Comparison of ENCODE assay signal across 8 mouse cellular contexts in the genomic region with DNA sequence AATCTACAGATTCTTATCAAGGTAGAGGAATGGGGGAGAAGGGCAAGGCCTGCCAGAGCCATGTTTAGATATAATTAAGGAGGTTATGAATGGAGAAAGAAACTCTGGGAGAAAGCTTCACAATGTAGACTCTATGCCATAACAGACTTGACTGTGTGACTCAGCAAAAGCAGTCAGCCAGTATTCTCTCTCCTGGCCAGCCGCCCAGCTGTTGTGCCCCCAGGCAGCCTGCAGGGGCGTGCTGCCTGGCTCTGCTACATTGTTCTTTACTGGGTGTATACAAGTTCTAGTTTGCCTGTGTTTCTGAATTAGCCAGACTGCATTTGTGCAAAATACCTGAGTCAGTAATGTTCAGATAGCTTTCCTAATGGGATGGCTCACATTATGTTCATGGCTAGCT. TPM values are rescaled to one million over a fixed set of nuclear protein-coding genes. Genes with fewer than 3 reads are reported as not detected.
A peak's percentile ranks its signal among the peaks of the same experiment; 100 is the strongest.
DNase-seq lines count a peak whose midpoint lies in the region; ATAC-seq lines count a peak whose summit lies in the region.
"Had no signal": no experiment of that assay in that cellular context is flagged by ENCODE, and none has a peak within 500 bp of the region (broad histone marks: within the 10 kb centered on the region; RNA-seq: fewer than 3 reads in every experiment).

No protein-coding gene starts in this region.

- no peak overlapping the region for H3K27ac ChIP-seq in midbrain, embryonic 11.5 days (ENCODE audit: low read depth, low read length)
- H3K27ac ChIP-seq: heart, embryonic 13.5 days had no signal

- no peak overlapping the region for H3K4me2 ChIP-seq in midbrain, embryonic 11.5 days
- H3K4me2 ChIP-seq: heart, embryonic 13.5 days had no signal

- H3K9ac ChIP-seq in midbrain, embryonic 11.5 days (ENCODE audit: low read length) = no peak overlapping the region
- H3K9ac ChIP-seq: heart, embryonic 13.5 days had no signal

- no peak for ATAC-seq in midbrain, embryonic 11.5 days (ENCODE audit: low FRiP score)

- no peaks in the 10 kb centered on the region for H3K4me1 ChIP-seq in midbrain, embryonic 11.5 days (ENCODE audit: control insufficient read depth, insufficient read depth, low read length)

- WGBS in midbrain, embryonic 11.5 days = 63% methylated on average over 2 of the region's 2 CpGs

- no peaks in the 10 kb centered on the region for H3K9me3 ChIP-seq in midbrain, embryonic 11.5 days (ENCODE audit: control insufficient read depth, low read length)
- H3K9me3 ChIP-seq: heart, embryonic 13.5 days had no signal

- peak; percentile 11 to 30 for DNase-seq in urinary bladder, adult 18-20 months (ENCODE audit: low spot score in 2 of 2)
- DNase-seq in urinary bladder, postnatal 10 days (ENCODE audit: low spot score) = no peak
- DNase-seq in adrenal gland, postnatal 14 days = peak; percentile 91
- DNase-seq in gonadal fat pad, adult 2 months (ENCODE audit: low read depth) = peak; percentile 52
- DNase-seq in layer of hippocampus, postnatal 10 days (ENCODE audit: low spot score in 2 of 2) = peak; percentile 62 to 72
- peak; percentile 75 to 78 for DNase-seq in lung, postnatal 4 days
- no peak for DNase-seq in midbrain, embryonic 11.5 days (ENCODE audit: low spot score, missing footprints)

- no peaks in the 10 kb centered on the region for H3K36me3 ChIP-seq in midbrain, embryonic 11.5 days (ENCODE audit: control insufficient read depth, insufficient read depth, low read length)
- H3K36me3 ChIP-seq: heart, embryonic 13.5 days had no signal

- H3K27me3 ChIP-seq in midbrain, embryonic 11.5 days (ENCODE audit: control insufficient read depth, insufficient read depth, low read length) = no peaks in the 10 kb centered on the region
- H3K27me3 ChIP-seq: heart, embryonic 13.5 days had no signal

- H3K4me3 ChIP-seq in midbrain, embryonic 11.5 days (ENCODE audit: low read depth, low read length) = no peak overlapping the region
- H3K4me3 ChIP-seq: heart, embryonic 13.5 days had no signal

RNA-seq across cellular contexts. Expression of gene Chpt1, which starts 10.6 kb away (rescaled TPM):
- 272 and 287 TPM in 2 replicates for total RNA-seq in adrenal gland, postnatal 14 days (2021)
- polyA plus RNA-seq in gonadal fat pad, adult 2 months (2012; rRNA removed) = 226 and 257 TPM in 2 replicates
- 10 to 100 TPM; 30.4 to 31.4 TPM for total RNA-seq in layer of hippocampus, postnatal 10 days (2021)
- 20.6 and 20.8 TPM in 2 replicates for polyA plus RNA-seq in midbrain, embryonic 11.5 days (2014; fragmentation: Nextera tagmentation; extraction: Ambion mirVana)

RNA-seq across cellular contexts. Expression of gene Sycp3, which starts 55.1 kb away (rescaled TPM):
- total RNA-seq in adrenal gland, postnatal 14 days (2021) = 0.85 and 1.8 TPM in 2 replicates
- polyA plus RNA-seq in gonadal fat pad, adult 2 months (2012; rRNA removed) = 0.10 and 0.42 TPM in 2 replicates
- under 1 TPM; 0.60 to 0.64 TPM for total RNA-seq in layer of hippocampus, postnatal 10 days (2021)
- polyA plus RNA-seq in midbrain, embryonic 11.5 days (2014; fragmentation: Nextera tagmentation; extraction: Ambion mirVana) = 0.19 TPM in 1 of 2 replicates, not detected in the other

Comparison
In these comparisons a context has a peak if more than half of its experiments do, and no peak if none do; other contexts are left out.
1. DNase-seq: peak in urinary bladder, adult 18-20 months (2 of 2), adrenal gland, postnatal 14 days (single experiment), gonadal fat pad, adult 2 months (single experiment), layer of hippocampus, postnatal 10 days (2 of 2) and lung, postnatal 4 days (2 of 2); none in urinary bladder, postnatal 10 days (single experiment) and midbrain, embryonic 11.5 days (single experiment).